Mouse (Mus musculus): ENCODE data around the gene Specc1l. TPM values are rescaled to one million over a fixed set of nuclear protein-coding genes. Genes with fewer than 3 reads are reported as not detected.
A peak's percentile ranks its signal among the peaks of the same experiment; 100 is the strongest.
"Not testable (repeated sequence)": the region's sequence is repeated elsewhere in the genome, so short reads cannot be mapped to it uniquely, and the experiment has no call there.

The Specc1l gene
- polyA plus RNA-seq, 1 experiment from 2014 or later: 32.7 TPM

GRCm38 (mm10) chr10:75341936-75342335 lies 130.1 kb downstream of the Specc1l start:
- no peak overlapping the region for H3K4me2 ChIP-seq (replicated peaks; ENCODE audit: low read depth, low read length)
- no peaks in the 10 kb centered on the region for H3K27me3 ChIP-seq (ENCODE audit: control insufficient read depth, insufficient read depth, low read length)
- no peak overlapping the region for H3K4me3 ChIP-seq (ENCODE audit: low read depth, low read length)
- H3K4me1 ChIP-seq (ENCODE audit: control insufficient read depth, insufficient read depth, low read length): no peaks in the 10 kb centered on the region
- no peak overlapping the region for H3K27ac ChIP-seq (ENCODE audit: low read length)
- H3K36me3 ChIP-seq (ENCODE audit: control insufficient read depth, insufficient read depth, low read length): no peaks in the 10 kb centered on the region
- WGBS: 32% methylated on average over 8 of the region's 8 CpGs
- no peak overlapping the region for H3K9ac ChIP-seq (replicated peaks; ENCODE audit: low read depth, low read length)
- peaks cover 4% of the 10 kb centered on the region; the same call in 1 of the 2 replicates for H3K9me3 ChIP-seq (ENCODE audit: control insufficient read depth, low read depth, low read length)
- ATAC-seq (ENCODE audit: insufficient number of reproducible peaks, insufficient read depth, low FRiP score, low read depth): no peak

DNA sequence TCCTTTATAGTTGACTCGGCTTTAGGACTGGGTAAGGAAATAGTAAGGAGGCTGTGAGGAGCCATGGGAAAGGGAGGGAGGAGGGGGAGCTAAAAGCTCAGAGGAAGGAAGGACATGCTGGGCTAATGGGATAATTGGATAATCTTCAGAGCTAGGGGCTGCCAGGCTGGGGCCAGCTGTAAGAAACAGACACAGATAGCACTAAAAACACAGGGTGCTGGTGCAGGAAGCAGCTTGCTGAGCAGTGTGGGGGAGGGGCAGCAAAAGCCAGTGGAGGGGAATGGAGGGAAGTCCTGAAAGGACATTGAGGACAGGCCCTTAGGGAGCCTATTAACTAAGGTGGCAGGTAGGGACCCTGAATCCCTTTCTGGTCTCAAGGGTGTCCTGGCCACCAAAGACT lies 132.7 kb downstream of the Specc1l start:
- WGBS: 74% methylated on average over 1 of the region's 1 CpGs
- not testable (repeated sequence) for H3K27me3 ChIP-seq (ENCODE audit: control insufficient read depth, insufficient read depth, low read length); H3K36me3 ChIP-seq (ENCODE audit: control insufficient read depth, insufficient read depth, low read length); H3K9ac ChIP-seq (replicated peaks; ENCODE audit: low read depth, low read length); H3K4me1 ChIP-seq (ENCODE audit: control insufficient read depth, insufficient read depth, low read length); H3K27ac ChIP-seq (ENCODE audit: low read length); H3K4me2 ChIP-seq (replicated peaks; ENCODE audit: low read depth, low read length); H3K4me3 ChIP-seq (ENCODE audit: low read depth, low read length); H3K9me3 ChIP-seq (ENCODE audit: control insufficient read depth, low read depth, low read length)
- ATAC-seq (ENCODE audit: insufficient number of reproducible peaks, insufficient read depth, low FRiP score, low read depth): peak; percentile 53; the same call in 1 of the 2 replicates

GRCm38 (mm10) chr10:75345265-75345664 lies 133.4 kb downstream of the Specc1l start:
- no peaks in the 10 kb centered on the region for H3K4me1 ChIP-seq (ENCODE audit: control insufficient read depth, insufficient read depth, low read length)
- no peak overlapping the region for H3K4me3 ChIP-seq (ENCODE audit: low read depth, low read length)
- no peak overlapping the region for H3K9ac ChIP-seq (replicated peaks; ENCODE audit: low read depth, low read length)
- H3K27ac ChIP-seq (ENCODE audit: low read length): no peak overlapping the region
- H3K27me3 ChIP-seq (ENCODE audit: control insufficient read depth, insufficient read depth, low read length): no peaks in the 10 kb centered on the region
- ATAC-seq (ENCODE audit: insufficient number of reproducible peaks, insufficient read depth, low FRiP score, low read depth): no peak
- no peaks in the 10 kb centered on the region for H3K36me3 ChIP-seq (ENCODE audit: control insufficient read depth, insufficient read depth, low read length)
- H3K4me2 ChIP-seq (replicated peaks; ENCODE audit: low read depth, low read length): no peak overlapping the region
- 45% methylated on average over 2 of the region's 2 CpGs for WGBS
- peaks cover 4% of the 10 kb centered on the region; the same call in 1 of the 2 replicates for H3K9me3 ChIP-seq (ENCODE audit: control insufficient read depth, low read depth, low read length)

DNA sequence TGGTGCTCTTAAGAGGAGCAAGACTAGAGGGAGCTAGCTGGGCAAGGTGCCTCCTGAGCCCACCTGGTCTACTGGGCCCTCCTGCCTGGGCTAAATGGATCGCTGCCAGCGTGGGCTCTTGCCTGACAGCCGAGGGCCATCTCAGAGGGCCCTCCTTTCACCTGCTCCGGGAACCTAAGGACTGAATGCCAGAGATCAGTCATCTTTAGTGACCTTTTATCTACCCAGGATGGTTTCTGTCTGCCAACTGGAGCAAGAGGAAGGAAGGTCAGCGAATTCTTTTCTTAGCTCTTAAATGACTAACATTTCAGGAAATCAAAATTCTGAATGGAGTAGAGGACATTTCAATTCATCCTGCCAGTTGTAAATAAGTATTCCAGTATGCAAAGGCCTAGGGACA lies 138.7 kb downstream of the Specc1l start:
- no peak for ATAC-seq (ENCODE audit: insufficient number of reproducible peaks, insufficient read depth, low FRiP score, low read depth)
- no peak overlapping the region for H3K4me2 ChIP-seq (replicated peaks; ENCODE audit: low read depth, low read length)
- no peaks in the 10 kb centered on the region for H3K27me3 ChIP-seq (ENCODE audit: control insufficient read depth, insufficient read depth, low read length)
- no peaks in the 10 kb centered on the region for H3K4me1 ChIP-seq (ENCODE audit: control insufficient read depth, insufficient read depth, low read length)
- peaks cover 4% of the 10 kb centered on the region; the same call in 1 of the 2 replicates for H3K9me3 ChIP-seq (ENCODE audit: control insufficient read depth, low read depth, low read length)
- H3K36me3 ChIP-seq (ENCODE audit: control insufficient read depth, insufficient read depth, low read length): no peaks in the 10 kb centered on the region
- WGBS: 76% methylated on average over 5 of the region's 5 CpGs
- no peak overlapping the region for H3K4me3 ChIP-seq (ENCODE audit: low read depth, low read length)
- H3K9ac ChIP-seq (replicated peaks; ENCODE audit: low read depth, low read length): no peak overlapping the region
- H3K27ac ChIP-seq (ENCODE audit: low read length): no peak overlapping the region

DNA sequence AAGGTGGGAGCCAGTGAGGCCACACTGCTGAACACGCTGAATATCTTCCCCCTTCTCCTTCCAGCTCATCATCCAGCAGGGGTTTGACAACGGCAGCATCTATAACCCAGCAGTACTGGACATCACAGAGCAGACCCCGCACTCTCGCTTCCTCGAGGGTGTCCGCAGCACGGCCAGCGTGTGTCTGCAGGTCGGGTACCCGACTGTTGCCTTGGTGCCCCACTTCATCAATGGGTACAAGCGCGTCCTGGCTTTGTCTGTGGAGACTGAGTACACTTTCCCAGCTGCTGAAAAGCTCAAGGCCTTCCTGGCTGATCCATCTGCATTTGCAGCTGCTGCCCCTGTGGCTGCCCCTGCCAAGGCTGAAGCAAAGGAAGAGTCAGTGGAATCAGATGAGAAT lies 140.7 kb downstream of the Specc1l start:
- ATAC-seq (ENCODE audit: insufficient number of reproducible peaks, insufficient read depth, low FRiP score, low read depth): no peak
- H3K9ac ChIP-seq (replicated peaks; ENCODE audit: low read depth, low read length): no peak overlapping the region
- no peaks in the 10 kb centered on the region for H3K36me3 ChIP-seq (ENCODE audit: control insufficient read depth, insufficient read depth, low read length)
- no peak overlapping the region for H3K4me2 ChIP-seq (replicated peaks; ENCODE audit: low read depth, low read length)
- WGBS: 92% methylated on average over 12 of the region's 12 CpGs
- H3K4me1 ChIP-seq (ENCODE audit: control insufficient read depth, insufficient read depth, low read length): no peaks in the 10 kb centered on the region
- no peak overlapping the region for H3K27ac ChIP-seq (ENCODE audit: low read length)
- no peaks in the 10 kb centered on the region for H3K27me3 ChIP-seq (ENCODE audit: control insufficient read depth, insufficient read depth, low read length)
- no peaks in the 10 kb centered on the region for H3K9me3 ChIP-seq (ENCODE audit: control insufficient read depth, low read depth, low read length)
- no peak overlapping the region for H3K4me3 ChIP-seq (ENCODE audit: low read depth, low read length)

DNA sequence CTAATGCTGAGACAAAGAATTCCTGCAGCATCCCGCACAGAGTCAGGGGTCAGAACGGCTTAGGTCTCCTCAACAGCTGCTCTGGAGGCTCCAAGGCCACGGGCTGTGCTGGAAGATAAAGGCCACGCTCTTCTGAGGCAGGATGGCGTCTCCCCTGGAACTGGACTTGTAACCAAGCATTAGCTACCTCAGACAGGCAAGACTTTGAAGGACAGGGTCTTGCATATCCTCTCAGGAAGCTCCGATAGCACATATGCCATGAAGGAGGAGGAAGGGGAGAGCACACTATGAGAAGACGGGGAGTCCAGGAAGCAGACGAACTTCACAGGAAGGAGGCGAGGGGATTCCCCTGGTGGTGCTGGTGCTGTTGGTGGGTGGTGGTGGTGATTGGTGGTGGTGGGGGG lies 142.0 kb downstream of the Specc1l start:
- not testable (repeated sequence) for H3K9ac ChIP-seq (replicated peaks; ENCODE audit: low read depth, low read length); H3K36me3 ChIP-seq (ENCODE audit: control insufficient read depth, insufficient read depth, low read length); H3K4me1 ChIP-seq (ENCODE audit: control insufficient read depth, insufficient read depth, low read length); H3K9me3 ChIP-seq (ENCODE audit: control insufficient read depth, low read depth, low read length); ATAC-seq (ENCODE audit: insufficient number of reproducible peaks, insufficient read depth, low FRiP score, low read depth); H3K27me3 ChIP-seq (ENCODE audit: control insufficient read depth, insufficient read depth, low read length); H3K27ac ChIP-seq (ENCODE audit: low read length); H3K4me3 ChIP-seq (ENCODE audit: low read depth, low read length); H3K4me2 ChIP-seq (replicated peaks; ENCODE audit: low read depth, low read length)
- WGBS: 54% methylated on average over 8 of the region's 9 CpGs

GRCm38 (mm10) chr10:75355341-75355740 lies 143.5 kb downstream of the Specc1l start:
- 57% methylated on average over 4 of the region's 4 CpGs for WGBS

More at GRCm38 (mm10) chr10:75355341-75355740, 143.5 kb downstream of the Specc1l start:
- Histone ChIP-seq H3K4me1 (ENCODE audit: control insufficient read depth, insufficient read depth, low read length) (no peaks in the 10 kb centered on the region), H3K9ac (replicated peaks; ENCODE audit: low read depth, low read length) (no peak overlapping the region), H3K36me3 (ENCODE audit: control insufficient read depth, insufficient read depth, low read length) (no peaks in the 10 kb centered on the region), H3K4me2 (replicated peaks; ENCODE audit: low read depth, low read length) (no peak overlapping the region), H3K4me3 (ENCODE audit: low read depth, low read length) (no peak overlapping the region), H3K9me3 (ENCODE audit: control insufficient read depth, low read depth, low read length) (no peaks in the 10 kb centered on the region), H3K27ac (ENCODE audit: low read length) (no peak overlapping the region), H3K27me3 (ENCODE audit: control insufficient read depth, insufficient read depth, low read length) (no peaks in the 10 kb centered on the region)
- ATAC-seq (ENCODE audit: insufficient number of reproducible peaks, insufficient read depth, low FRiP score, low read depth): no peak

Other genes starting within 250 kb of the Specc1l start
- gene Gnaz, start 244.9 kb upstream of the Specc1l start, polyA plus RNA-seq (2014; fragmentation: Nextera tagmentation; extraction: Ambion mirVana): 4.8 and 6.1 TPM in 2 replicates
- gene Rsph14, start 179.5 kb upstream of the Specc1l start, polyA plus RNA-seq (2014; fragmentation: Nextera tagmentation; extraction: Ambion mirVana): not detected in 2 replicates
- 10.3 and 12.6 TPM in 2 replicates for gene Rab36, start 175.0 kb upstream of the Specc1l start, polyA plus RNA-seq (2014; fragmentation: Nextera tagmentation; extraction: Ambion mirVana)
- gene Bcr, start 151.5 kb upstream of the Specc1l start, polyA plus RNA-seq (2014; fragmentation: Nextera tagmentation; extraction: Ambion mirVana): 8.6 and 11.9 TPM in 2 replicates
- gene Adora2a, start 104.8 kb downstream of the Specc1l start, polyA plus RNA-seq (2014; fragmentation: Nextera tagmentation; extraction: Ambion mirVana): 3.8 and 4.9 TPM in 2 replicates
- 0.95 and 2.5 TPM in 2 replicates for gene Upb1, start 189.0 kb downstream of the Specc1l start, polyA plus RNA-seq (2014; fragmentation: Nextera tagmentation; extraction: Ambion mirVana)

Data from stomach, embryonic 14.5 days (tissue).